Mouse (Mus musculus): Measurements from ENCODE around the gene Gdpd5.

DNA sequence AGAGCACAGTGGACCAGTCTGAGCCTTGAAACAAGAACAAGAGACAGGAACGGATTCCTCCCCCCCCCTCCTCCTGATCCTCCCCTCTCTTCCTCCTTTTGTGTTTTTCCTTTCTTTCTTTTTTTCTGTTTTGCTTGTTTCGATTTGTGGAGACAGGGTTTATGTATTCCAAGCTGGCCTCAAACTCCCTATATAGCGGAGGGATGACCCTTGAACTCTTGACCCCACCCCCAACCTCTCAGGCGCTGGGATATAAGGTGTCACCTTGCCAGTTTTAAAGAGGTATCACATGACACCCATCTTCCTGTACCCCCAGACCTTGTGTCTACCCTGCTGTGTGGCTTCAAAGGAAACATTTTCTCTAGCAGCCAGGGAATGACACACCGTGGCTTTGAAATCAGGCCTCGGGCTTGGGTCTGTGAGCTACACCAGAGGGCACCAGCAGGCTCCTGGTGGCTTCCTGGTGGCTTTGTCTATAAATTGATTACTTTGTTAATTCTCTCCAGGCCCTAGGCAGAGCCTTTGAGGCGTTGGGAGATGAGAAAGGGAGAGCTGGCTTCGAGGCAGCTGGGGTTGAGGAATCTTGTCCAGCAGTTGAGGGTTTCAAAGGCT is 20.3 kb upstream of the Gdpd5 start:
- TF ChIP-seq CTCF (IDR thresholded peaks at IDR 0.05; ENCODE audit: low read depth) (peak; percentile 13; the same call in 1 of the 2 replicates), EP300 (optimal IDR thresholded peaks at IDR 0.05) (no peak)
